Mouse (Mus musculus): ENCODE measurements around the gene Vamp1. TPM values are rescaled to one million over a fixed set of nuclear protein-coding genes. Genes with fewer than 3 reads are reported as not detected.

Vamp1 gene
- total RNA-seq (2021): 1 to 10 TPM; 8.1 to 9.1 TPM

GRCm38 (mm10) chr6:125215148-125215954, at the start of gene Vamp1:
TSS of gene Vamp1 (plus strand) at chr6:125215551.
- intact Hi-C loops (cut with DNase I): loop anchor here (5.0 kb wide), 2 partner anchors 147 to 387 kb away; no protein-coding TSS in a partner anchor
- DNase-seq: peak; percentile 97

GRCm38 (mm10) chr6:125166051-125166751, 49.1 kb upstream of the Vamp1 start, which contains the start of gene Gapdh:
TSS of gene Gapdh (minus strand) at chr6:125166467.
- peak; percentile 94 to 95 for DNase-seq

GRCm38 (mm10) chr6:125166861-125167650, 48.3 kb upstream of the Vamp1 start:
- DNase-seq: peak; percentile 82 to 87
- intact Hi-C loops (cut with DNase I): no loop called here

More at GRCm38 (mm10) chr6:125166051-125166751, 49.1 kb upstream of the Vamp1 start, which contains the start of gene Gapdh:
- intact Hi-C loops (cut with DNase I): no loop called here

DNA sequence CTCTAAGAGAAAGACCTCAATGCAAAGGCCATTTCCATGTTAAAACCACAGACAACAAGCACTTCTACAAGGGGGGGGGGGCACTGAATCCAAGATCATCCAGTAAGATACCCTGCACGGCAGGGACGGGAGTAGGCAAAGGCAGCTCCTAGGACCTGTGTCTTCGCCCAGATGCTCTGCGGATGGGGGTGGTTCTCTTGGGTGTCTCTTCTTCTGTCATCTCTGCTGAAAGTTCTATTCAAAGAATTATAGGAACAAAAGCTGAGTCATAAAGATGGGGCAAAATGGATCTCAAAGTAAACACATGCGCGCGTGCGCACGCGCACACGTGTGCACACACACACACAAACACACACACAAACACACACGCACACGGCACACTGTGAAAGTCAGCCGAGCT, 47.3 kb upstream of the Vamp1 start:
- intact Hi-C loops (cut with DNase I): no loop called here
- no peak for DNase-seq

DNA sequence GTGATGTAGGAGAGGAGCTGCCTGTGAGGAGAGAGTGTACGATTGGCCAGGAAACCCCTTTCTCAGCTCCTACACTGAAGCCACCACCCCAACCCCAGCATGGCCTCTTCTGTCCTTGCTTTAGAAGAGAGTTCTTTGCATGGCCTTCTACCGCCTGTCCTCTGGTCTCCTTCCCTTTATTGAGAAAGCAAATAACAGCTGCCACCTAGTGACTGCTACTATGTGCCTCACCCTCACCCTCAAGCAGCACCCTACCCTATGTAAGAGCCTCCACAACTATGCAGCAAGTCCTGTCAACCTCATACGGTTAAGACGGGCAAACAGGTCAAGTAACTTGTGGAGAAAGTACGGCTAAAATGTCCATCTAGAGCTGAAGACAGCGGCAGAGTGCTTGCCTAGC, 45.2 kb upstream of the Vamp1 start:
- no peak for DNase-seq
- intact Hi-C loops (cut with DNase I): loop anchor here (2.0 kb wide), 1 partner anchor 21 kb away; the partner anchor contains the start of genes Mrpl51 and Ncapd2

- no peak for DNase-seq
Measured at GRCm38 (mm10) chr6:125172474-125172873, 42.9 kb upstream of the Vamp1 start.

GRCm38 (mm10) chr6:125173256-125173655, 42.1 kb upstream of the Vamp1 start:
- DNase-seq: no peak
- intact Hi-C loops (cut with DNase I): no loop called here

More at GRCm38 (mm10) chr6:125172474-125172873, 42.9 kb upstream of the Vamp1 start:
- intact Hi-C loops (cut with DNase I): no loop called here

DNA sequence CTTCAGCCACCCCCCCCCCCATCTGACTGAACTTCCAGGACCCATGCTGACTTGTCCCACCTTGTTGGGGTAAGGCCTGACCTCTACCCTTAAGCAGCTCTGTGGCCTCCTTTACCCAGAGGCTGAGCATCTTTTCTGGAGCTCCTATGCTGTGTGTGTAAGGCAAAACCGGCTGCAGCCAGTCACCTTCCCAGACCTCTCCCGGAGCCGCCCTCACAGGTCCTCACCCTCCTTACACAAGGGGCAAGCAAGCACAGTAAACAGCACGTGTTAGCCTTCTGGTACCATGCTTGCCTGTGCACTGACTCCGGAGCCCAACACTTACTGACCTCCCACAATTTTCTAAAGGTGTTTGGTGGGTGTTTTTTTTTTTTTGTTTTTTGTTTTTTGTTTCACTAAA, 39.9 kb upstream of the Vamp1 start:
- DNase-seq: no peak
- intact Hi-C loops (cut with DNase I): no loop called here

GRCm38 (mm10) chr6:125179601-125180000, 35.8 kb upstream of the Vamp1 start:
- no peak for DNase-seq
- intact Hi-C loops (cut with DNase I): no loop called here

DNA sequence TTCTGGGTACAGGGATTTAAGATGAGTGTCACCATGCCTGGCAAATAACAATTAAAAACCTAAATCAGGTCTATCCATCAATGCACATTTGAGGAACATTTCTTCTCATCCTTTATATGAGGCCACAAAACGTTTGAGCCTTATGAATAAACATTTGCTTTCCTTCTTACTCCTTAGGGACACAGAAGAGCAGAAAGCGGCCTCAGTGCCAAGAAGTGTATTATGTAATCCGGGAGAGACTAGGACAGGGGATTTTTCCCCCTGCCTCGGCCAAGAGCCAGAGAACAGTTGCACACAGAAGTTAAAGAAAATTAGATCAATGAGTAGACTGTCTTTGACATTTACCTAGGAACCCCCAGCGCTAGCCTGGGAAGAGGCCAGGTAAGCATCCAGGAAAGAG, 33.2 kb upstream of the Vamp1 start:
- peak in 1 of 2 experiments; percentile 19 for DNase-seq
- intact Hi-C loops (cut with DNase I): no loop called here

DNA sequence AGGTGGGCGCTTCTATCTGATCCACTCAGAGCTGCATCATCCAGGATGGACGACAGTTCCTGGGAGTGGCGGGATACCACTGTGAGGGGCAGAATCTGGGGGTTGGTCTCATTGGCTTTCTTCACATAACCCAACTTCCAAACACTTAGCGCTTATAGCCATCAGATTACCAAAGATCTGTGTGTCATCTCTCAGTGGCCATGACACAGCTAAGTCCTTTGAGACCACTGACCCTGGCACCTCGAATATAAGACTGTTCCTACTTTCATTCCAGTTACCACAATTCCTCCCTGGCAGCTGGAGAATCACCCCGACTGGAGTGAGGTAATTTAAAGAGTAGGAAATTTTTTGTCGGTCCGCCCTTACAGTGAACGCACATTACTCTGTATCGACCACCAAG, 29.1 kb upstream of the Vamp1 start:
- no peak for DNase-seq
- intact Hi-C loops (cut with DNase I): loop anchor here (5.0 kb wide), 1 partner anchor 74 kb away; no protein-coding TSS in a partner anchor

DNA sequence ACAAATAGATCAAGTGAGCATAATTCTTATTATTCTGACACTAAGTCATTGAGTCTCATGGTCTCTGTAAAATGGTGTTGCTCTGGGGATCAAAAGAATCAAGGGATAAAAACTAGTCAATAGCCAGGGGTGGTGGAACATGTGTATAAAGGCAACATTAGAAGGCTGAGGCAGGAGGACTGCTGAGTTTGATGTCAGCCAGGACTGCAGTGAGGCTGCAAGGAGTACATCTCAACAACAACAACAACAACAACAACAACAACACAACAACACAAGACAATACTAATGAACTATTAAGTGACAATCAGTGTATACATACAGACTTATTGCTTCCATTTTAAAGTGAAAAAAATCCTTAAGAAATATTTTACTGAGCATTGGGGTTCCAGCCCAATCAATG, 24.5 kb upstream of the Vamp1 start:
- no peak for DNase-seq
- intact Hi-C loops (cut with DNase I): loop anchor here (2.0 to 5.0 kb wide), 2 partner anchors 20 to 94 kb away; partner anchors contain the start of gene Chd4

- intact Hi-C loops (cut with DNase I): loop anchor here (2.0 to 5.0 kb wide), 2 partner anchors 21 to 94 kb away; partner anchors contain the start of gene Chd4
Measured at GRCm38 (mm10) chr6:125191332-125192015, 23.9 kb upstream of the Vamp1 start, which contains the start of the genes Ncapd2 and Mrpl51. TSS of gene Ncapd2 (minus strand) at chr6:125191701. TSS of gene Mrpl51 (plus strand) at chr6:125191801.

DNA sequence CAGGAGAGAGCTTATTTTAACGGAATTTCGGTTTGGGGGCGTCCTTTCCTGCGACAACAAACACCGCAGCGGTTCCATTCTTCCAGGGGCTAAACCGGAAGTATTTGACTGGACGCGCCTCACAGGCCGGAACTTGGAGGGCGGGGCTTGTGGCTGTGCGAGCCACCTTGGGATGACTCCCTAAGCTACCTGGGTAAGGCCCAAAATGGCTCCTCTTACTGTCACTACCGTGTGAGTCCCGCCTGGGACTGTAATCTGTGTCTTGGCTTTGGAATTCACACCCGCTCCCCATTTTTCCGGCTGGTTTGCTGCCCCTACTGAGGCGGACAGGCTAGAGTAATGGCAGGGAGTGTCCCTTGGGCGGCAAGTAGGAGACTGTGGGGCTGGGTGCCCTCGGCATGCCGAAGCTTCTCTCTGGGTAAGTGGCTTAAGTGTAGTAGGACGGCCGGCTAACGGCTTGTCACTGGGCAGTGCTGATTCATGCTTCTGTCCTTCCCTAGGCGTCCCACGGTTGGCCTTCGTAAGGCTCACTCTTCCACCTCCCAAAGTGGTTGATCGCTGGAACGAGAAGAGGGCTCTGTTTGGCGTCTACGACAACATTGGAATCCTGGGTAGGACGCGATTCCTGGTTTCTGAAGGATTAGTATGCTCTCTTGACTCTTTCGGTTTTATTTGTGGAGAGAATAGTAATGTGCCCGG, 23.2 kb upstream of the Vamp1 start:
- intact Hi-C loops (cut with DNase I): loop anchor here (5.0 kb wide), 1 partner anchor 95 kb away; the partner anchor contains the start of gene Chd4

More at GRCm38 (mm10) chr6:125191332-125192015, 23.9 kb upstream of the Vamp1 start, which contains the start of the genes Ncapd2 and Mrpl51:
- DNase-seq: peak; percentile 98

GRCm38 (mm10) chr6:125192841-125193240, 22.5 kb upstream of the Vamp1 start:
- intact Hi-C loops (cut with DNase I): loop anchor here (5.0 kb wide), 1 partner anchor 96 kb away; the partner anchor contains the start of gene Chd4
- DNase-seq: peak in 1 of 2 experiments; percentile 15

More for the DNA sequence above, 23.2 kb upstream of the Vamp1 start:
- peak; percentile 95 for DNase-seq

GRCm38 (mm10) chr6:125193390-125193789, 22.0 kb upstream of the Vamp1 start:
- DNase-seq: no peak
- intact Hi-C loops (cut with DNase I): loop anchor here (5.0 kb wide), 1 partner anchor 96 kb away; the partner anchor contains the start of gene Chd4

DNA sequence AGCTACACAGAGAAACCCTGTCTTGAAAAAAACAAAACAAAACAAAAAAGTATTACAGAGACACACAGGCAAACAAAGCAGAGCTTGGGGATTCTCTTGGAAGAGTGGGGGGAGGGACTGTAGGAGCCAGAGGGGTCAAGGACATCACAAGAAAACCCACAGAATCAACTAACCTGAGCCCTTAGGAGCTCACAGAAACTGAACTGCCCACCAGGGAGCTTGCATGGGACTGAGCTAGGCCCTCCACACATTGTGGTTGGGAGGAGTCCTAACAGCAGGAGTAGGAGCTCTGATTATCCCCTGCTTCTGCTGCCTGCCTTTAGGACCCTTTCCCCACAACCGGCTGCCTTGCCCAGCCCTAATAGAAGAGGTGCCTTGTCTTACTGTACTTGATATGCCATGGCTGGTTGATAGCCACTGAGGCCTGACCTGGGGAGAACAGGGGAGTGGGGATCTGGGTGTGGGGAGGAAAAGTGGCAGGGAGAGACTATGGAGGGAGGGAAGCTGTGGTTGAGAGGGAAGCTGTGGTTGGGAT, 19.7 kb upstream of the Vamp1 start:
- intact Hi-C loops (cut with DNase I): loop anchor here (2.0 kb wide), 1 partner anchor 17 kb away; no protein-coding TSS in a partner anchor
- no peak for DNase-seq

GRCm38 (mm10) chr6:125196301-125196700, 19.1 kb upstream of the Vamp1 start:
- no peak for DNase-seq
- intact Hi-C loops (cut with DNase I): loop anchor here (2.0 kb wide), 1 partner anchor 16 kb away; no protein-coding TSS in a partner anchor
